Mouse (Mus musculus): ENCODE data around the gene Shc3. TPM values are rescaled to one million over a fixed set of nuclear protein-coding genes. Genes with fewer than 3 reads are reported as not detected.

The Shc3 gene
- polyA plus RNA-seq, 1 experiment from 2014 or later: 0.43 TPM

GRCm38 (mm10) chr13:51464294-51464693 is 104.9 kb downstream of the Shc3 start:
- WGBS: 67% methylated on average over 4 of the region's 4 CpGs
- Histone ChIP-seq H3K4me3 (ENCODE audit: low read depth, low read length) (no peak overlapping the region), H3K27me3 (replicated peaks; ENCODE audit: control insufficient read depth, insufficient read depth, low read length) (no peaks in the 10 kb centered on the region), H3K4me1 (replicated peaks; ENCODE audit: control insufficient read depth, insufficient read depth, low read length) (no peaks in the 10 kb centered on the region), H3K36me3 (ENCODE audit: control insufficient read depth, insufficient read depth, low read length) (no peaks in the 10 kb centered on the region), H3K9ac (ENCODE audit: low read length) (no peak overlapping the region), H3K4me2 (ENCODE audit: low read length) (no peak overlapping the region), H3K27ac (ENCODE audit: low read depth) (no peak overlapping the region), H3K9me3 (ENCODE audit: control insufficient read depth, low read length) (no peaks in the 10 kb centered on the region)
- DNase-seq (ENCODE audit: low spot score) (no peak), ATAC-seq (replicated peaks; ENCODE audit: low FRiP score, low TSS enrichment, low read depth) (no peak)

GRCm38 (mm10) chr13:51456190-51456878 is 112.9 kb downstream of the Shc3 start:
- ATAC-seq (replicated peaks; ENCODE audit: low FRiP score, low TSS enrichment, low read depth) (no peak), DNase-seq (ENCODE audit: low spot score) (no peak)
- Histone ChIP-seq H3K27ac (ENCODE audit: low read depth) (no peak overlapping the region), H3K9me3 (ENCODE audit: control insufficient read depth, low read length) (no peaks in the 10 kb centered on the region), H3K27me3 (replicated peaks; ENCODE audit: control insufficient read depth, insufficient read depth, low read length) (no peaks in the 10 kb centered on the region), H3K36me3 (ENCODE audit: control insufficient read depth, insufficient read depth, low read length) (no peaks in the 10 kb centered on the region), H3K4me3 (ENCODE audit: low read depth, low read length) (no peak overlapping the region), H3K9ac (ENCODE audit: low read length) (no peak overlapping the region), H3K4me2 (ENCODE audit: low read length) (no peak overlapping the region), H3K4me1 (replicated peaks; ENCODE audit: control insufficient read depth, insufficient read depth, low read length) (no peaks in the 10 kb centered on the region)
- WGBS: 24% methylated on average over 4 of the region's 4 CpGs

GRCm38 (mm10) chr13:51446550-51446949 is 122.7 kb downstream of the Shc3 start:
- H3K27me3 ChIP-seq (replicated peaks; ENCODE audit: control insufficient read depth, insufficient read depth, low read length): no peaks in the 10 kb centered on the region
- ATAC-seq (replicated peaks; ENCODE audit: low FRiP score, low TSS enrichment, low read depth) (no peak), DNase-seq (ENCODE audit: low spot score) (no peak)
- no peak overlapping the region for H3K4me2 ChIP-seq (ENCODE audit: low read length)
- H3K9me3 ChIP-seq (ENCODE audit: control insufficient read depth, low read length): no peaks in the 10 kb centered on the region
- no peaks in the 10 kb centered on the region for H3K36me3 ChIP-seq (ENCODE audit: control insufficient read depth, insufficient read depth, low read length)
- no peak overlapping the region for H3K9ac ChIP-seq (ENCODE audit: low read length)
- H3K4me3 ChIP-seq (ENCODE audit: low read depth, low read length): no peak overlapping the region
- H3K4me1 ChIP-seq (replicated peaks; ENCODE audit: control insufficient read depth, insufficient read depth, low read length): no peaks in the 10 kb centered on the region
- WGBS: 68% methylated on average over 4 of the region's 4 CpGs
- H3K27ac ChIP-seq (ENCODE audit: low read depth): no peak overlapping the region

- H3K9ac ChIP-seq (ENCODE audit: low read length): no peak overlapping the region
- no peak overlapping the region for H3K27ac ChIP-seq (ENCODE audit: low read depth)
- no peaks in the 10 kb centered on the region for H3K27me3 ChIP-seq (replicated peaks; ENCODE audit: control insufficient read depth, insufficient read depth, low read length)
- no peak for DNase-seq (ENCODE audit: low spot score)
- 85% methylated on average over 8 of the region's 8 CpGs for WGBS
- no peaks in the 10 kb centered on the region for H3K9me3 ChIP-seq (ENCODE audit: control insufficient read depth, low read length)
- H3K4me3 ChIP-seq (ENCODE audit: low read depth, low read length): no peak overlapping the region
- H3K36me3 ChIP-seq (ENCODE audit: control insufficient read depth, insufficient read depth, low read length): no peaks in the 10 kb centered on the region
- no peak overlapping the region for H3K4me2 ChIP-seq (ENCODE audit: low read length)
- ATAC-seq (replicated peaks; ENCODE audit: low FRiP score, low TSS enrichment, low read depth): no peak
- no peaks in the 10 kb centered on the region for H3K4me1 ChIP-seq (replicated peaks; ENCODE audit: control insufficient read depth, insufficient read depth, low read length)
These were observed 126.3 kb downstream of the Shc3 start for GRCm38 (mm10) chr13:51442922-51443321.

- no peaks in the 10 kb centered on the region for H3K4me1 ChIP-seq (replicated peaks; ENCODE audit: control insufficient read depth, insufficient read depth, low read length)
- no peak overlapping the region for H3K27ac ChIP-seq (ENCODE audit: low read depth)
- H3K27me3 ChIP-seq (replicated peaks; ENCODE audit: control insufficient read depth, insufficient read depth, low read length): no peaks in the 10 kb centered on the region
- H3K9ac ChIP-seq (ENCODE audit: low read length): no peak overlapping the region
- no peak overlapping the region for H3K4me3 ChIP-seq (ENCODE audit: low read depth, low read length)
- WGBS: 86% methylated on average over 14 of the region's 14 CpGs
- H3K4me2 ChIP-seq (ENCODE audit: low read length): no peak overlapping the region
- H3K36me3 ChIP-seq (ENCODE audit: control insufficient read depth, insufficient read depth, low read length): no peaks in the 10 kb centered on the region
- no peak for ATAC-seq (replicated peaks; ENCODE audit: low FRiP score, low TSS enrichment, low read depth)
- H3K9me3 ChIP-seq (ENCODE audit: control insufficient read depth, low read length): no peaks in the 10 kb centered on the region
- DNase-seq (ENCODE audit: low spot score): no peak
These were observed 131.8 kb downstream of the Shc3 start for GRCm38 (mm10) chr13:51437105-51438085.

GRCm38 (mm10) chr13:51435146-51435545 is 134.1 kb downstream of the Shc3 start:
- no peaks in the 10 kb centered on the region for H3K36me3 ChIP-seq (ENCODE audit: control insufficient read depth, insufficient read depth, low read length)
- WGBS: 29% methylated on average over 2 of the region's 2 CpGs
- H3K27me3 ChIP-seq (replicated peaks; ENCODE audit: control insufficient read depth, insufficient read depth, low read length): no peaks in the 10 kb centered on the region
- no peak for ATAC-seq (replicated peaks; ENCODE audit: low FRiP score, low TSS enrichment, low read depth)
- H3K4me1 ChIP-seq (replicated peaks; ENCODE audit: control insufficient read depth, insufficient read depth, low read length): no peaks in the 10 kb centered on the region
- H3K4me2 ChIP-seq (ENCODE audit: low read length): no peak overlapping the region
- no peak overlapping the region for H3K9ac ChIP-seq (ENCODE audit: low read length)
- DNase-seq (ENCODE audit: low spot score): no peak
- H3K27ac ChIP-seq (ENCODE audit: low read depth): no peak overlapping the region
- no peak overlapping the region for H3K4me3 ChIP-seq (ENCODE audit: low read depth, low read length)
- H3K9me3 ChIP-seq (ENCODE audit: control insufficient read depth, low read length): no peaks in the 10 kb centered on the region

GRCm38 (mm10) chr13:51434460-51434859 is 134.8 kb downstream of the Shc3 start:
- ATAC-seq (replicated peaks; ENCODE audit: low FRiP score, low TSS enrichment, low read depth) (no peak), DNase-seq (ENCODE audit: low spot score) (no peak)
- H3K4me1 ChIP-seq (replicated peaks; ENCODE audit: control insufficient read depth, insufficient read depth, low read length): no peaks in the 10 kb centered on the region
- H3K4me3 ChIP-seq (ENCODE audit: low read depth, low read length): no peak overlapping the region
- no peaks in the 10 kb centered on the region for H3K9me3 ChIP-seq (ENCODE audit: control insufficient read depth, low read length)
- no peaks in the 10 kb centered on the region for H3K36me3 ChIP-seq (ENCODE audit: control insufficient read depth, insufficient read depth, low read length)
- H3K9ac ChIP-seq (ENCODE audit: low read length): no peak overlapping the region
- H3K4me2 ChIP-seq (ENCODE audit: low read length): no peak overlapping the region
- H3K27ac ChIP-seq (ENCODE audit: low read depth): no peak overlapping the region
- H3K27me3 ChIP-seq (replicated peaks; ENCODE audit: control insufficient read depth, insufficient read depth, low read length): no peaks in the 10 kb centered on the region
- WGBS: 57% methylated on average over 2 of the region's 2 CpGs

- Histone ChIP-seq H3K4me3 (ENCODE audit: low read depth, low read length) (no peak overlapping the region), H3K36me3 (ENCODE audit: control insufficient read depth, insufficient read depth, low read length) (no peaks in the 10 kb centered on the region), H3K9ac (ENCODE audit: low read length) (no peak overlapping the region), H3K27me3 (replicated peaks; ENCODE audit: control insufficient read depth, insufficient read depth, low read length) (no peaks in the 10 kb centered on the region), H3K9me3 (ENCODE audit: control insufficient read depth, low read length) (no peaks in the 10 kb centered on the region), H3K27ac (ENCODE audit: low read depth) (no peak overlapping the region), H3K4me2 (ENCODE audit: low read length) (no peak overlapping the region), H3K4me1 (replicated peaks; ENCODE audit: control insufficient read depth, insufficient read depth, low read length) (no peaks in the 10 kb centered on the region)
- 45% methylated on average over 3 of the region's 3 CpGs for WGBS
- DNase-seq (ENCODE audit: low spot score) (no peak), ATAC-seq (replicated peaks; ENCODE audit: low FRiP score, low TSS enrichment, low read depth) (no peak)
These were observed 135.8 kb downstream of the Shc3 start for GRCm38 (mm10) chr13:51433371-51433770.
